Mouse (Mus musculus) cerebellum, postnatal 4 days (tissue): Measurements from ENCODE around the gene Prmt7.

Experiments
- DNase-seq, 2 experiments: peaks; one replicate each; pipeline ENCODE4 v3.0.0; 2022; ENCODE audit warnings: low spot score in 2 of 2, mixed read lengths in 1 of 2

Prmt7 gene

GRCm38 (mm10) chr8:106288732-106289131 lies 78.0 kb downstream of the Prmt7 start:
- no peak for DNase-seq

DNA sequence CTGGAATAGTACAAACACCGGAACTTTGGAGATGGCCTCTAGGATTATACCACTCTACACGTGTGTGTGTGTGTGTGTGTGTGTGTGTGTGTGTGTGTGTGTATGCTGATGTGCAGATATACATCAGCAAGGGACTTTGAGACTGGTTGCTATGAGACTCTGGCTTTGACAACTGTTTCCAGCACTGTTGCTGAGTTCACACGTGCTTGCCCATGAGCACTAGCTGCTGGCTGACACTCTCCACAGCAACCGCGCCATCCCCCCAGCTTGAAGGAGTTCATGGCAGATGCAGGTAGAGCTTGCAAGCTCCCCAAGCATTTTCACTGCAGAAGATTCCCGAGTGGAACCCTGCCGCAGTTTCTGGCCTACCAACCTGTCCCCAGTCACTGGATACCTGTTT lies 78.7 kb downstream of the Prmt7 start:
- DNase-seq = no peak

DNA sequence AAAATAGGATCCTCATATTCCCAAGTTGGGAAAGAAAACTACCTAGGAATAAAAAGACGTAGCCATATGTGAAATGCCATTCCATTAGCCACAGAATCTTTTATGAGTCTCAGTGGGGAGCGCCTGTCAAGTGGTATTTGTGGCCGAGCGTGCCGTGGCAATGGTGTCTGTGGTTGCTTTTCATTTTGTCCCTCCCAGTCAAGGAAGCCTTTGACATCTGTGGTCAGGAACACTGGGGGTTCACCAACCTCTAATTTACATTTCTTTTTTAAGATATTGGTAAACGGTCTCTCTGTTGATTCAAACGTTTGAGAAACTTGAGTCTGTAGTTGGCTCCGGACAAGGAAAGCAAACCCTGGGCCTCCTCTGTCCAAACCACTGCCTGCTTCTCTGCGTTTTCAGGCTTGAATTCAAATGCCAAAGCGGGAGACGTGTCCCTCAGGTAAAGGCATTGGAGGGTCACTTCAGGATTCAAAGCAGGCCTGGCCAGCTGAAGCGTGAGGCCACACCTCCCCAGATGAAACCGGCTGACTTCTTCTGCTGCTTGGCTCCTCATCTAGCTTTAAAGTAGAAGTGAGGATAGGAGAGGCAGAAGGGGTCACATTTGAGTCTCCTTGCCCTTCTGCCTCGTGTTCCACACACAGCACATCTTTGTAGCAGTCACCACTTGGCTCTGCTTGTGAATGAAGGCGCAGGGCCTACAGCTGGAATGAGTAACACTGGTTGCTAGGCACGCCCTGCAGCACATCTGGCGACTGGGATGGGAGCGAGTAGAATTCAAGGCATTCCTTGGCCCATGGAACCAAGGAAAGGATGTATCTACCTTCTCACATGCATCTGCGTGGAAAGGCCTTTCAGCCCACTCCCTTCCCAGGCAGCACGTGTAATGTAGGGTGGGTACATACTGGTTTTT lies 82.0 kb downstream of the Prmt7 start:
- DNase-seq = no peak

- no peak for DNase-seq
Measured at GRCm38 (mm10) chr8:106298261-106298660, 87.5 kb downstream of the Prmt7 start.

GRCm38 (mm10) chr8:106298846-106299245 lies 88.1 kb downstream of the Prmt7 start:
- DNase-seq = no peak

GRCm38 (mm10) chr8:106299686-106300085 lies 89.0 kb downstream of the Prmt7 start:
- DNase-seq = no peak

GRCm38 (mm10) chr8:106300739-106301715 lies 90.3 kb downstream of the Prmt7 start:
- DNase-seq = peak in 1 of 2 experiments; percentile 56
